Mouse (Mus musculus): Measurements from ENCODE around the gene Hoxb8.
A peak's percentile ranks its signal among the peaks of the same experiment; 100 is the strongest.

Hoxb8 gene

GRCm38 (mm10) chr11:96281855-96282570, at the start of gene Hoxb8:
Gene Hoxb8, plus strand, starts transcription at chr11:96281905.
- DNase-seq: no peak

- peak; percentile 17 to 21 for DNase-seq
These were observed 46.8 kb upstream of the Hoxb8 start for GRCm38 (mm10) chr11:96234906-96235305.

GRCm38 (mm10) chr11:96240211-96240610, 41.5 kb upstream of the Hoxb8 start:
- DNase-seq: peak; percentile 24 to 35

DNA sequence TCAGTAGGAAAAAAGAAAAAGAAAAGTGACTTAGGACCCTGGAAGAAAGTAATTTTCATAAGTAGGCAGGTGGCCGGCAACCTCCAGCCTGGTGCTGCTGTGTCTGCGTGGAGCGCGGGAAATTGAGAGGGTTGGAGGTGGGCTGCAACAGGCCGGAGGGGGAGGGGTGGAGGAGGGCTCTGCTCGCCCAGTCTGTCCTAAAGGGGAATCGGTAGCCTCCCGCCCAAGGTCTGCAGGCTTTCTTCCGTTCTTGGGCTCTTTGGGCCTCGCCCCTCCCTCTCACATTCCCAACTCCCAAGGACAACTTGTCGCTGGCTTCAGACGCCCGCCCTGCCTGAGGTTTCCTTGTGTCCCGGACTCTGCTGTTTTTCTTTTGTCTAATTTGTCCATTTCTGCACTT, 30.8 kb upstream of the Hoxb8 start:
- DNase-seq: no peak

DNA sequence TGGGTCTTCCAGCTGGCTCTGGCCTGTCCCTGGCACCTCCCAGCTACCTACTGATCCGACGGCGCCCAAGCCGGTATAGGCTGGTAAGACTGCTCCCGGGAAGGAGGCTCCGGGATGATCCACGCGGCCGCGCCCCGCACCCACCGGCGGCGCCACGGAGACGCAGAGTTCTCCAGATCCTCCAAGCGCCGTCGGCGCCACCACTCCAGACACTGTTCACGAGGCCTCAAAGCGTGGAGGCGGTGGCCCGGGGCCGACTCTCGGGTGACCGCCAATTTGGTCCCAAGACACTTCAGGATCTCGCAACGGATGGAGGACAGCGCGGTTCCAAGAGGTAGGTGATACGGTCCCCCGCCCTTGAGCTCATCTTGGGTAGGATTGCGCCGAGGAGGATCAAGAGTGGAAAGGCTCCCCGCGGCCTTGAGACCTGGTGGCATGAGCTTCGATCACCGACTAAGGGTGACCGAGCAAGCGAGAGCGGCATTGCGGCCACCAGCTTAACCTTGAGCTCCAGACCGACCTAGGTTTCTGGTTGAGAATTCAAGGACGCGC, 30.1 kb upstream of the Hoxb8 start:
- DNase-seq: no peak

GRCm38 (mm10) chr11:96252541-96253120, 29.1 kb upstream of the Hoxb8 start:
- no peak for DNase-seq

GRCm38 (mm10) chr11:96254221-96254620, 27.5 kb upstream of the Hoxb8 start:
- no peak for DNase-seq

GRCm38 (mm10) chr11:96255111-96255995, 26.4 kb upstream of the Hoxb8 start:
- DNase-seq: no peak

DNA sequence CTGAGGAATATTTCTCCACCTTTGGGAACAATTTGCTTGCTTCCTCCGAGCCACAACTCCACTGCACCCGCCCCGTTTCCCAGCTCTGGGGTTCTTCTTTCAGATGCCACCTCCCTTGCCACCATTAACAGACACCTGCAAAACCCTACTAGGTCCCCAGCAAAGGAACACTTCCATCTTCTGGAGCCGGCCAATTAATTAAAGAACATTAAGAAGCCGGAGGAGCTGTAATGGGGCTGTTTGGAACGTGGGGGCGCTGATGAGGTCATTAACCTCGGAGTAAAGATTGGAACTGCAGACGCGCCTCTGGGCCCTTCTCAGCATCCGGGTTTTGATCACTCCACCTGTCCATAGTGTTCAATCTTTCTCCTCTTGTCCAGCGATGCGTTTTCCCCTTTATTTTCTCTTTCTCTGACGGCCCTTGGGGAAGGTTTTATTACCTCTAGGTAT, 25.7 kb upstream of the Hoxb8 start:
- no peak for DNase-seq

- DNase-seq: no peak
These were observed 24.6 kb upstream of the Hoxb8 start for GRCm38 (mm10) chr11:96257141-96257540.

GRCm38 (mm10) chr11:96259038-96259437, 22.7 kb upstream of the Hoxb8 start:
- DNase-seq: no peak

- no peak for DNase-seq
These were observed 22.2 kb upstream of the Hoxb8 start for GRCm38 (mm10) chr11:96259511-96259910.

GRCm38 (mm10) chr11:96260310-96260970, 21.3 kb upstream of the Hoxb8 start:
- no peak for DNase-seq

DNA sequence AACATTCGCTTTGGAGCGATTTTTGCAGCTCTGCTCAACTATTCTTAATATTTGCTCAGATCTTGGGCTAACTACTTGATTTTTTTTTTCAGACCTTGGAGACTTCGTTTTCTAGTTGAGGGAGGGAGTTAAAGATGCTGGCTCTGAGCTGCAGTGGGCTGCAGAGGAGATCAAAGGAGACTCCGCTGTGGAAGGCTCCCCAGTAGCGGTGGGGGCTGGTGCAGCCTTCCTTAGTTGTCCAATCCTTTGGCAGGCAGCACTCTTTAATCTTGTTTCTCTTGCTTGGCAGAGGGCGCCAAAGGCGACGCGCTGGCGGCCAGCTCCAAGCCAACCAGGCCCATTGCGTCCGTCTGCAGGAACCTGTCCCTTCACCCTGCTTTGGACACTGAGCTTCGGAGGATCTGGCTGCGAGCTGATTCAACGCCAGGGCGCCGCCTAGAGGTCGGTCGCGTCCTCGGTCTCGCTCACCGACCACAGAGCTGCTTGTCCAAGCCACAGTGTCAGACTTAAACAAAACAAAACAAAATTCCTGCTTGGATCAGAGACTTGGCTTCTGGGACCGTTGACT, 20.3 kb upstream of the Hoxb8 start:
- DNase-seq: peak in 1 of 2 experiments; percentile 25

- no peak for DNase-seq
These were observed 19.4 kb upstream of the Hoxb8 start for GRCm38 (mm10) chr11:96262262-96262830.

- DNase-seq: no peak
These were observed 17.9 kb upstream of the Hoxb8 start for GRCm38 (mm10) chr11:96263636-96264389.

DNA sequence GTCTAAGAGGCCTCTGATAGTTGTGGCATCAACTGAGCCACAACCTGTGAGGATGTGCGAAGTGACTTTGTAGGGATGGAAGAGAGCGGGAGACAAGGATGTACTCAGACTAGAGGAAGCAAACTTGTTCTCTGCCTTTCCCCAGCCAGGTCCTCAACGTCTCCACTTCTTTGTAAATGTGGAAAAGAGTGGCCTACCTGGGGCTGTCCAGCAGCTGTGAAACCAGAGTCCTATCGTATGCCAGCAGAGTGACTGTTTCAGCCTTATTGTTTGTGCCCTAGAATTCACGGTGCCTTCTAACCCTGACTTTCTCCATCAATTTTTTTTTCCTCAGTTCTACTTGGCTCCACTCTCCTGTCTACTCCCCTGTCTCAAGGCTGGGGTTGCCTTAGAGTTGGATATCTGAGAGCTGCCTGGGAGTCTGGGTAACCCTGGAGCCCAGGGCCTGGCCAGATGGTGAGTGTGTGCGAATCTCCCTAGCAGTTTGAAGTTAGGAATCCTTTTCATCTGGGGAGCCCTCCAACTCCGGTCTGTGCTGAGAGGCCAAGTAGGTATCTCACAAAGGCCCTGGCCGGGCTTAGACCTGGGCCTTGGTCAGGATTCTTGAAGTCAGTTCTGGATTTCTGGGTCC, 17.2 kb upstream of the Hoxb8 start:
- DNase-seq: no peak

DNA sequence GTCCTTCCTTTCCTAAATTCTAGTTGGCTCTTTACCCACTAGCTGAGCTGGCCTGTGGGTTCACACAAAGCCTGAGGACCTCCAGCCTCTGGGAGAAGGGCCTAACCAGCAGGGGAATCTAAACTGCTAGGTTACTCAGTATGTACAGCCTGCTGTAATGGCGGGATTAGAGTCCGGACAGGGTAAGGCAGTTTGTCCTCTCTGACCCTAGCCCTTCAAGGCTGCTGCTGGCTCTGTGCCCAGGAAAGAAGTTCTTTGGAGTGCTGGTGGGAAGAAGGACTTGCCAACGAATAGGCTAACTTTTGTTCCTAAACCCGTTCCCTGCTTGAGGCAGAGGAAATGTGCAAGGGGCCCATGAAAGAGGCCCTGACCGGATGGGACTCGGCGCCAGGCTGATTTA, 15.8 kb upstream of the Hoxb8 start:
- no peak for DNase-seq

GRCm38 (mm10) chr11:96267021-96267920, 14.4 kb upstream of the Hoxb8 start:
- DNase-seq: no peak
